Mouse (Mus musculus): Measurements from ENCODE around the gene Ntrk3. TPM values are rescaled to one million over a fixed set of nuclear protein-coding genes. Genes with fewer than 3 reads are reported as not detected.

Gene Ntrk3
- polyA plus RNA-seq, 1 experiment from 2014 or later, result 23.6 TPM

GRCm38 (mm10) chr7:78264432-78265002 lies 473.3 kb downstream of the Ntrk3 start:
- Histone ChIP-seq H3K9me3 (no peaks in the 10 kb centered on the region), H3K4me3 (no peak overlapping the region), H3K4me1 (replicated peaks) (peaks cover 17% of the 10 kb centered on the region), H3K27me3 (no peaks in the 10 kb centered on the region), H3K36me3 (no peaks in the 10 kb centered on the region), H3K4me2 (no peak overlapping the region), H3K27ac (replicated peaks) (no peak overlapping the region), H3K9ac (no peak overlapping the region)
- no peak for ATAC-seq (ENCODE audit: low read depth)
- WGBS, result 59% methylated on average over 5 of the region's 5 CpGs

GRCm38 (mm10) chr7:78261420-78262125 lies 476.2 kb downstream of the Ntrk3 start:
- Histone ChIP-seq H3K9ac (no peak overlapping the region), H3K9me3 (no peaks in the 10 kb centered on the region), H3K36me3 (no peaks in the 10 kb centered on the region), H3K27me3 (no peaks in the 10 kb centered on the region), H3K4me1 (replicated peaks) (peaks cover 7% of the 10 kb centered on the region; the same call in 1 of the 2 replicates), H3K4me3 (no peak overlapping the region), H3K27ac (replicated peaks) (no peak overlapping the region), H3K4me2 (no peak overlapping the region)
- no peak for ATAC-seq (ENCODE audit: low read depth)
- 87% methylated on average over 8 of the region's 8 CpGs for WGBS

DNA sequence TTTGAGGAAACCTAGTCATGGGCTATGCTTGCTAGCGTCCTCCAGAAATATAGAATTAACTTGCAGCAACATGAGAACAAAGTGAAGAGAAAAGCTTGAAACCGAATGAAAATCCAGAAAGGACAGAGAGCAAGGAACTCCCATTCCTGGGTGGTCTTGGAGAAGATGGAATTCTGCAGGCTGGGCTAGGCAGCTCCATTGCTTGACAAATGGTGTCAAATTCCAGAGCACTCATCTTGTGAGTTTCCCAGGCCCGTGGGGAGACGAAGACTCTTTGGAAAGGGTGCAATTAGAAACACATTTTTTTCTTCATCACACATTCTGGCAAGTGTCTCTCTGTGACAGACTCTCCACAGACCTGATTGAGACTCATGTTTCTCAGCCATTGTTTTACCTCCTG lies 479.7 kb downstream of the Ntrk3 start:
- Histone ChIP-seq H3K27me3 (no peaks in the 10 kb centered on the region), H3K9me3 (no peaks in the 10 kb centered on the region), H3K9ac (no peak overlapping the region), H3K4me1 (replicated peaks) (peaks cover 9% of the 10 kb centered on the region; the same call in 1 of the 2 replicates), H3K4me2 (no peak overlapping the region), H3K36me3 (no peaks in the 10 kb centered on the region), H3K27ac (replicated peaks) (no peak overlapping the region), H3K4me3 (no peak overlapping the region)
- ATAC-seq (ENCODE audit: low read depth), result no peak
- WGBS, result 36% methylated on average over 4 of the region's 4 CpGs

GRCm38 (mm10) chr7:78253777-78254385 lies 483.9 kb downstream of the Ntrk3 start:
- Histone ChIP-seq H3K4me1 (replicated peaks) (peaks cover 9% of the 10 kb centered on the region; the same call in 1 of the 2 replicates), H3K9me3 (no peaks in the 10 kb centered on the region), H3K27ac (replicated peaks) (no peak overlapping the region), H3K4me2 (no peak overlapping the region), H3K4me3 (no peak overlapping the region), H3K27me3 (no peaks in the 10 kb centered on the region), H3K9ac (no peak overlapping the region), H3K36me3 (peaks cover 10% of the 10 kb centered on the region; the same call in 1 of the 2 replicates)
- WGBS, result 58% methylated on average over 3 of the region's 3 CpGs
- no peak for ATAC-seq (ENCODE audit: low read depth)

- no peaks in the 10 kb centered on the region for H3K4me1 ChIP-seq (replicated peaks)
- peaks cover 22% of the 10 kb centered on the region for H3K36me3 ChIP-seq
- no peak overlapping the region for H3K9ac ChIP-seq
- no peak overlapping the region for H3K4me2 ChIP-seq
- no peak overlapping the region for H3K27ac ChIP-seq (replicated peaks)
- no peak for ATAC-seq (ENCODE audit: low read depth)
- 56% methylated on average over 5 of the region's 5 CpGs for WGBS
- no peaks in the 10 kb centered on the region for H3K27me3 ChIP-seq
- no peak overlapping the region for H3K4me3 ChIP-seq
- no peaks in the 10 kb centered on the region for H3K9me3 ChIP-seq
Measured at GRCm38 (mm10) chr7:78248119-78248642, 489.6 kb downstream of the Ntrk3 start.

GRCm38 (mm10) chr7:78239012-78239411 lies 498.8 kb downstream of the Ntrk3 start:
- Histone ChIP-seq H3K9ac (no peak overlapping the region), H3K9me3 (no peaks in the 10 kb centered on the region), H3K27ac (replicated peaks) (no peak overlapping the region), H3K36me3 (no peaks in the 10 kb centered on the region), H3K4me3 (no peak overlapping the region), H3K4me1 (replicated peaks) (no peaks in the 10 kb centered on the region), H3K27me3 (no peaks in the 10 kb centered on the region), H3K4me2 (no peak overlapping the region)
- no peak for ATAC-seq (ENCODE audit: low read depth)
- WGBS, result 68% methylated on average over 2 of the region's 2 CpGs

GRCm38 (mm10) chr7:78221668-78222067 lies 516.1 kb downstream of the Ntrk3 start:
- Histone ChIP-seq H3K4me1 (replicated peaks) (peaks cover 13% of the 10 kb centered on the region; the same call in 1 of the 2 replicates), H3K9ac (no peak overlapping the region; the same call in 1 of the 2 replicates), H3K27me3 (no peaks in the 10 kb centered on the region), H3K27ac (replicated peaks) (no peak overlapping the region), H3K4me3 (no peak overlapping the region), H3K9me3 (no peaks in the 10 kb centered on the region), H3K36me3 (no peaks in the 10 kb centered on the region), H3K4me2 (no peak overlapping the region)
- ATAC-seq (ENCODE audit: low read depth), result no peak
- WGBS, result 65% methylated on average over 6 of the region's 6 CpGs

DNA sequence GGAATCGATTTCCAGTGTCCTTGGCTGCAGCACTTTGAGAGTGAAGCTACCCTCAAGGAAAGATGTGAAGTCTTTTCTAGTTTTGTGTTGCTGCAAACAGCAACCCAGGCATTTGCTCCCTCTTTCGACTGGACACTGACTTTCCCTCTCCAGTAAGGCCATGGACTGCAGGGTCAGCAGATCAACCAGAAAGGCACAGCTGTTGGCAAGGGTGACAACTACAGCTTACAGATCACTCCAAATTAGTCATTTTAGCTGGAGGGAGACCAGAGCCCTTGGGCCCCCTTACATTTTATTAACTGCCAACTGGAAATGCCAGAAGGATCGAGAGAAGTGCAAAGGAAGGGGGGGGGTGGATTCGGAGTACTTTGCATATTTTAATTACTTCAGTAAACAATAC lies 516.9 kb downstream of the Ntrk3 start:
- 59% methylated on average over 4 of the region's 4 CpGs for WGBS
- Histone ChIP-seq H3K9me3 (no peaks in the 10 kb centered on the region), H3K4me2 (no peak overlapping the region), H3K9ac (no peak overlapping the region), H3K27ac (replicated peaks) (no peak overlapping the region), H3K27me3 (no peaks in the 10 kb centered on the region), H3K36me3 (no peaks in the 10 kb centered on the region), H3K4me3 (no peak overlapping the region), H3K4me1 (replicated peaks) (peaks cover 13% of the 10 kb centered on the region; the same call in 1 of the 2 replicates)
- no peak for ATAC-seq (ENCODE audit: low read depth)

GRCm38 (mm10) chr7:78190931-78191653 lies 546.7 kb downstream of the Ntrk3 start:
- Histone ChIP-seq H3K4me2 (peak overlapping the region; percentile 26), H3K27ac (replicated peaks) (peak overlapping the region; percentile 80), H3K9ac (no peak overlapping the region), H3K36me3 (peaks cover 6% of the 10 kb centered on the region; the same call in 1 of the 2 replicates), H3K9me3 (no peaks in the 10 kb centered on the region), H3K4me3 (no peak overlapping the region), H3K4me1 (replicated peaks) (peaks cover 19% of the 10 kb centered on the region), H3K27me3 (no peaks in the 10 kb centered on the region)
- ATAC-seq (ENCODE audit: low read depth), result peak; percentile 93
- WGBS, result 22% methylated on average over 17 of the region's 17 CpGs

- no peaks in the 10 kb centered on the region for H3K9me3 ChIP-seq
- WGBS, result 55% methylated on average over 4 of the region's 4 CpGs
- H3K4me1 ChIP-seq (replicated peaks), result peaks cover 9% of the 10 kb centered on the region
- no peak overlapping the region for H3K4me2 ChIP-seq
- no peak overlapping the region for H3K4me3 ChIP-seq
- no peak overlapping the region for H3K27ac ChIP-seq (replicated peaks)
- no peaks in the 10 kb centered on the region for H3K27me3 ChIP-seq
- no peak overlapping the region for H3K9ac ChIP-seq
- 0 out of 2 replicates have a peak, but pooled peaks cover 3% of the 10 kb centered on the region for H3K36me3 ChIP-seq
- ATAC-seq (ENCODE audit: low read depth), result no peak
Measured at GRCm38 (mm10) chr7:78185578-78185977, 552.2 kb downstream of the Ntrk3 start.

DNA sequence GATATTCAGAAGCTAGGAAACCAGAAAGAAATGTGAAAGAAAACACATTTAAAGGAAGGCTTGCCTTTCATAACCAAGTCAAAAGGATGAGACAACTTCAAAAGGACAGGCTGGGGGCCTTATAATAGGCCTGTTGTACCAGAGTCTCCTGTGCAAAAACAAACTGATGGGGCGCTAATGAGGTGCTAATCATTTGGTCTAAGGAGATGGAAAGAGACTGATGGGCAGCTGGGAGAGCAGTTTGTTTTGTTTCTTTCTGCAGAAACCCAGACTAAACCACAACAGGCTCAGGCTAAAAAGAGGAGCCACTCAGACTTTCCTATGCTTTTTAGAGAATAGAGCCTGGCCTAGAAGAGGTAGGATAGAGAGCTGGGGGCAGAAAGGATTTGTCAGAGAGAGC lies 554.4 kb downstream of the Ntrk3 start:
- 21% methylated on average over 1 of the region's 1 CpGs for WGBS
- no peak for ATAC-seq (ENCODE audit: low read depth)
- no peaks in the 10 kb centered on the region for H3K9me3 ChIP-seq
- H3K4me3 ChIP-seq, result no peak overlapping the region
- no peaks in the 10 kb centered on the region for H3K27me3 ChIP-seq
- no peaks in the 10 kb centered on the region for H3K4me1 ChIP-seq (replicated peaks)
- H3K36me3 ChIP-seq, result 0 out of 2 replicates have a peak, but pooled peaks cover 3% of the 10 kb centered on the region
- no peak overlapping the region for H3K4me2 ChIP-seq
- H3K9ac ChIP-seq, result no peak overlapping the region
- no peak overlapping the region for H3K27ac ChIP-seq (replicated peaks)
